Mouse (Mus musculus) brain, embryonic 14.5 days (tissue): ENCODE data around the gene Dip2b.

Experiments
- CTCF ChIP-seq: fragments of 200-500 bp; IDR thresholded peaks from 2 replicates; pipeline ENCODE4 v1.5.1; 2012; ENCODE audit warnings: inconsistent platforms, mild to moderate bottlenecking, moderate library complexity, borderline replicate concordance; ENCODE audit not compliant: insufficient read depth, insufficient read length; ENCODE audit errors: extremely low read depth
- POLR2A ChIP-seq: fragments of 200-500 bp; IDR thresholded peaks from 2 replicates; pipeline ENCODE4 v1.6.1; 2012; ENCODE audit warnings: mild to moderate bottlenecking, inconsistent platforms, borderline replicate concordance; ENCODE audit not compliant: poor library complexity, insufficient read depth, insufficient read length, severe bottlenecking; ENCODE audit errors: extremely low read depth

DNA sequence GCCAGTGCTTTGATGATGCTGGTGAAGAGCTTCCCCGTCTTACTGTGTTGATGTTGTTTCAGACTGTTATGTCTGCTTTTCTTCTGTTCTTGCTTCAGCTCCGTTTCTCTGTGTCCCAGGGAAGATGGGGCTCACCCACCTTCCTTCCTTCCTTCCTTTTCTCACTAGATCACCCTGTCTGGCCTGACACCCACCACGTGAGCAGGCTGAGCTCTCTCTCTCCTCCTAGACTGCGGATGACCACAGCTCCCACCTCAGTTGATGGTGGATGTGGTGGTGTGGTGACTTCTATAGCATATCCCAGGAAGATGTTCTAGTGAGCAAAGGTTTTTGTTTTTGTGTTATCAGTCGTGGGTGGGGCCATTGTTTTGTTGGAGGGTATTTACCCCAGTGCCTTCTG, 85.4 kb downstream of the Dip2b start:
- TF ChIP-seq CTCF = no peak
- no peak for TF ChIP-seq POLR2A
